Mouse (Mus musculus) common myeloid progenitor, adult 5-6 weeks (primary cell): Measurements from ENCODE around the gene Prkg1. TPM values are rescaled to one million over a fixed set of nuclear protein-coding genes. Genes with fewer than 3 reads are reported as not detected.

Source experiments
- ATAC-seq: replicated peaks from 2 replicates; pipeline ENCODE4 v1.8.0; 2016; ENCODE audit warnings: low read depth, mild to moderate bottlenecking, moderate TSS enrichment, inconsistent platforms; ENCODE audit not compliant: poor library complexity, severe bottlenecking
- total RNA-seq: library from RNA; stranded (forward); fragments of 200-1000, 187-1606 nt; gene quantifications from 2 replicates; pipeline ENCODE4 v1.2.3, GENCODE M21; 2017

Gene Prkg1
- 8.5 and 11.9 TPM in 2 replicates for total RNA-seq

GRCm38 (mm10) chr19:31764801-31765340, at the start of gene Prkg1:
Gene Prkg1 (minus strand): TSS chr19:31765033.
- no peak for ATAC-seq

DNA sequence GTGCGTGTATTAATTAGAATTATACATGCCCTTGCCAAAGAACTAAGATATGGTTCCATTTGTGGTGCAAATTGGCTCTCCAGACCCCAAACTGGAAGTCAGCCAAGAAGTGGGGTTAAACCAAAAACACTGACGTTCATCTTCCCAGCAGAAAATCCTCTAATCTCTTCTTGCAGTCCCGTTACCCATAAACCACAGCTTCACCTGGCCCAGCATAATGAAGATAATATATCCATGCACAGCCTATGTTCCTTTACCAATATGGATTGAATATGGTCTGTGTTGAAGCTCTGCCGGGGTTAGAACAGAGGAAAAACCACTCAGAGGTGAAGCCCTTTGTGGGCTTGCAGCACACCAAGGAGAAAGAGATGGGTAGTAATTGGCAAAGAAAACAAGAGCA, 48.3 kb upstream of the Prkg1 start:
- ATAC-seq = peak; percentile 79

DNA sequence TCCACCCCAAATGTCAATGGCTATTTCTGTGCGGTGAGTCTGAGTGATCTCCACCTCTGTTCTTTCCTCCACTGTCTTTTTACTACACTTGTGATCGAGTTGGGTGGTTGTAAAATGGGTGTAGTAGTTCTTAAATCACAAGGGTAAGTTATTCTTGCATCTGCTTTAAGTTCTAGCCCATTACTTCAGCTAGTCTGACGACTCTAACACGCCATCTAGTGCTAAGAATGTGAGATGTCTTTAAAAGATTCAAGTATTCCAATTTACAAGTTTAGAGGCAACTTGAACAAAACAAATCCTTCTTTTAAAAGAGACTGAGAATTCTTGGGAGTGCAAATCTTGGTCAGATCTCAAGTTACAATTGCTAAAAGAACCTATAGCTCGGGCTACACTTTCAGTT, 46.5 kb upstream of the Prkg1 start:
- ATAC-seq = 0 out of 2 replicates have a peak, but pooled peaks have one; percentile 50

DNA sequence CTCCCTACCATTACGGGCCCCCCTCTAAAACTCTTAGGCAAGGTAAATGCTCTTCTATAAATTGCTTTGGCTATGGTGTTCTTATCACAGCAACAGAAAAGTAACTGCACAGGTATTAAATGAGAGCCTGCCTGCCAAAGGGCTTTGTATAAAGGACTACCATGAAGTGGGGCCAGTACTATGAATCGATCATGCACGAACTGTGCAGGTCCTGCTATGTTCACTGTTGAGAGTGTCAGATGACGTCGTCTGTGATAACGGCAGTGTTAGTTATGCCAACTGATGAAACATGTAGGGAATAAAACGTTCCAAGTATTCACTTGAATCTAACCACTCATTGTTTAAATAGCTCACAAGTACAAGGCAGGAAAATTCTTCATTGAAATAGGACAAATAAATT, 40.6 kb upstream of the Prkg1 start:
- no peak for ATAC-seq

DNA sequence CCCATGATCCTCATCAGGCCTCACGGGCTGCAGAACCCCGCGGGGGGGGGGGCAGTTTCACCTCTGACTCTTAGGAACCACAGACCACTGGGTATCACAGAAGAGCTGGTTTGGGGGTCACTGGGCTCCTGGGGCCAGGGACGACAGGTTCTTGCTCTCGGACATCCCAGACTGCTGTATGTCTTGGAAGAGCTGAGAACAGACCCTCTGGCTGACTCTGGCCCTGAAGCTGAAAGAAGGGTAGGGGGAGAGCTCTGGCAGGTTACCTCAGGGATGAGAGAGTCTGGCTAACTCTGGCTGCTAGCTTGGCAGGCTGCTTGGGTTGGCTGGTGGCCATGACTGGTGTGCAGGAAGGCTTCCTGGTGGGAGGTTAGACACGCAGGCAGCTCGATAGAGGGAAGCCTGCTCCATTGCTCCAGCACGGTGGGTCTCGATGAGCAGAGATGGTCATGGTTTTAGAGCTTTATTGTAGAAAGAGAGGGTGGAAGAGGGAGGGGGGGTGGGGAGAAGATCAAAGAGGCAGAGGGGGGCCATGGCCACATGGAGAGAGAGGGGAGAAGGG, 30.7 kb upstream of the Prkg1 start:
- no peak for ATAC-seq

- ATAC-seq = no peak
These were observed 26.9 kb upstream of the Prkg1 start for GRCm38 (mm10) chr19:31791724-31792123.

- peak; percentile 17; the same call in 1 of the 2 replicates for ATAC-seq
These were observed 16.7 kb upstream of the Prkg1 start for GRCm38 (mm10) chr19:31781521-31782018.

- peak; percentile 82 for ATAC-seq
These were observed 16.2 kb upstream of the Prkg1 start for GRCm38 (mm10) chr19:31781077-31781476.

DNA sequence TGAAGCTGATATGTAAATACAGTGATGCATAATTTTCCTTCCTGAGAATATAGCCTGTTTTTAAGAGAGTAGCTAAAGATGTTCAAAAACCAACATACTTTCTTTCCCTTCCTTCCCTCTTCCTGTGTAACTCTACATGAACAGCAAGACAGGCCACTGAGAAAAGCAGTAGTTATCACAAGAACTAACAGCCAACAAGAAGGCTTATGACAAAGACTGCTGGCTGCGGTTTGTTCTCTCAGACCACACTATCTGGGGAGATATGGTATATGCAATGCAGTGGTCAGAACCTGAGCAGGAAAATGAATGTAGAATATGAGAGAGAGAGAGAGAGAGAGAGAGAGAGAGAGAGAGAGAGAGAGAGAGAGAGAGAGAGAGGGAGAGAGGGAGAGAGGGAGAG, 15.4 kb upstream of the Prkg1 start:
- ATAC-seq = no peak

GRCm38 (mm10) chr19:31779021-31779420, 14.2 kb upstream of the Prkg1 start:
- no peak for ATAC-seq

- peak; percentile 41; the same call in 1 of the 2 replicates for ATAC-seq
These were observed 2.2 kb upstream of the Prkg1 start for GRCm38 (mm10) chr19:31767004-31767403.

DNA sequence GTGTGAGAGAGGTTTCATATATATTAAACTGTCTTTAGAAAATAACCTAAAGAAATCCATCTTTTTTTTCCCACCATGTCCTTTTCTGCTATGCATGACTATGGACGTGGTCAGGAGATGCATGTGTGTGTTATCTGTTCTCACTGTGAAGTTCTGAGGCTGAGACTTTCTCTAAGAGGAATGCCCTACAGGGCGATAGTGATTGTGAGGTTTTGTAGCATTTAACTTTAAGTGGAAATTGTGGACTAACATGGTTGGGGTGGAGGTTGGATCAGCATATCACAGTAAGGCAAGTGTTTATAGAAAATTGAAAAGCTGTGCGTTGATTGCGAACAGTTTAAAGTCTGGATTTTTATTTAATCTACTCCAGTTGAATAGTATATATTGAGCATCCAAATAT, 618 bp upstream of the Prkg1 start:
- no peak for ATAC-seq

DNA sequence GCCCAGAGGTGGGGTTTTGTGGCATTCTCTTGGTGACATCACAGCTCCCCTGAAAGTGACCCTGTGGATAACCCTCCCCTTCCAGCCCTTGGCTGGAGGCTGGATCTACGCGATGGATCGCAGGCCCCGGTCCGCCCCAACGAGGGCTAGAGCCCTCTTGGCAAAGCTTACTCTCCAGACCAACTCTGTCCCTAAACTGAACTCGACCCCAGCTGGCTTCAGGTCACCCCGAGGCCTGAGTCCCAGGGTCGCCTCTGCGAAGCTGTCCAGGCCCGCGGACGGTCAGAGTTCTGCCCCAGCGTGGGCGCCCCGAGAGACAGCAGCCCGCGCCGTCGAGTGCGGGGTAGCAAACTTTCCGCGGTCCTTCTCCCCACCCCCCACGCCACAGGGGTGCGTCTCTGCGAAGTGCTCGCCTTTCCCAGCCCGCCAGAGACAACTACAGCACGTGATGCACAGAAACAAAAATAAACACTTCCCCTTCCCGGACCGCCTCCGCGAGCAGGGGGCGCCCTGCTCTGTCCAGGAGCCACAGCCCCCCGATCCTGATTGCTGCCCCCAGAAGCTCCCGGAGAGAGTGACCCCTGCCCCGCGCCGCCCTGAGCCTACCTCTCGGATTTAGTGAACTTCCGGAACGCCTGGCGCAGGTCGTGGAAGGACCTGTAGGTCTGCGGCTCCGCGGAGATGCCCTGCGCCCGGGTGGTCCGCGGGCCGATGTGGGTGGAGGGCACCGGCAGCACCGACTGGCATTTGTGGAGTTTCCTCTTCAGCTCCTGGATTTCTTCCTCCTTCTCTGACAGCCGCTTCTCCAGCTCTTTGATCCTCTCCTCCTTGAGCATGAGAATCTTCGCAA, 657 bp downstream of the Prkg1 start:
- ATAC-seq = peak; percentile 77

- no peak for ATAC-seq
These were observed 1.5 kb downstream of the Prkg1 start for GRCm38 (mm10) chr19:31763246-31763821.

DNA sequence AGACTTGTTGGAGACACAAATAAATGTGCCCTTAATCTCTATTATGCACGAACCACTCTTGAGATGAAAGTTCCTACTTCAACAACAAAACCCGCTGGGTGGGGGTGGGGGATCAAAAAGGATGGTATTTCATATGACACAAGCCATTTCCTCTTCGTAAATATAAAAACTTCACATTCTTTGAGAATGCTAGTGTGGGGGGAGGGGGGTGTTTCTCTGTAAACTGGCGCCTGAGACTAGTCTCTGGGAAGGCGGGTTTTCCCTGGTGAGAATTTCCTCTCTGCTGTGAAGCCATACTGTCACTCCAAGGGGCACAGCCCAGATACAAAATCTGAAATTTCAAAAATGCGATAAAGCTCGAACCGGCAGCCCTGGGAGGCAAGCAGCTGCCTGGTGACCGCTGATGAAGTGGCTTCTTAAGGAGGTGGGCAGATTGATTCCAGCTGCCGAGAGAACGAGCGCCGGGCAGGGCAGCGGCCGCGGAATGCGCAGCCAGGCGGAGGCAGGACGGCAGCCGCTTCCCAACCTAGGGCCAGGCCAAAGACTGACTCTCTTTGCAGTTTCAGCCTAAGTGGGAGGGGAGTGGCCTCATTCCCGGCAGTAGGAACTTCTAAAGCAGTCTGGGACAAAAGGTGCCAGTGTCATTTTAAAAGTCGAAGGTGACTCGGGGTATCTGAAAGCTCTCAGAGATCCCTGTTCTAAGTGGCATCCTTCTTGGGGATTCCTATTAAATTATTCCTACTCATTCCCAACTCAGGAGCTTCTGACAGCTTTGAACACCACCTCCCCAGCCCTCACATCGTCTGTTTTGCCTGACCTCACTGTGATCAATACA, 2.2 kb downstream of the Prkg1 start:
- no peak for ATAC-seq

- ATAC-seq = no peak
These were observed 5.0 kb downstream of the Prkg1 start for GRCm38 (mm10) chr19:31759855-31760254.

DNA sequence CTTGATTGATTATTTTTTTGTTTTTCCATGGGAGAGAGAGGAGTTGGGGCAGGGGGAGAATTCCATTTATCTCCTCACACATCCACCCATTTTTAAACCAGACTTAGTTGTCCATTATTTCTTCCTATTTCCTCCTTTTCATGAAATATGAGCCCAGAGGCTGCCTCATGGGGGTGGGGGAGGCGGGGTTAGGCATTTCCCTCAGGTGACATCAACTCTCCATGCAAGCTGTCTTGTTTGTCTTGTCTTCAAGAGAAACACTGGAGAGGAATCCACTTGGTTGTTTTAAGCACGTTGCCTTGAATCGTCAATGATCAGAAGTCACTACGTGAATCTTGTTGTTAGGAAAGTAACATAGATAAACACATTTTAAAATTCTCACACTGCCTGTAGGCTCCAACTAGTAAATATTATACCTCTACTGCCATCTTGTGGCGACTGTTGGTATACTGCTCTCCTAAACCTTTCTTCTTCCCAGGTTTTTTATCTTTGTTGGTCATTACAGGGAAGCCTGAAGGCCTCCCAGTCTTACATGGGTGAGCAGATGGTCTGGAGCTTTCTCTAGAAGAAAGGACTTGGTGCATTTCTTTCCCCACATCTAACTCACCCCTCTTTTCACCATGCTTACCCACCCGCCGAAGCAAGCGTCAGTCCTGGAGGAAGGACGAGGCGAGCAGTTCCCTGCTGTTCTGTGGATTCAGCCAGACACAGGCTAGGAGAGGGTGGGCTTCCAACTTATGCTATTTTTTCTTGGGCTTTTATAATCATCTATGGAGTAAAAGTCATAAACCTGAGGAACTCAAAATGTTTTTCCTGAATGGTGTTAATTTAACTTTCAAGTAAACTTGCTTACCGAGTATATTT, 8.7 kb downstream of the Prkg1 start:
- peak; percentile 86 for ATAC-seq

- peak; percentile 60; the same call in 1 of the 2 replicates for ATAC-seq
These were observed 10.1 kb downstream of the Prkg1 start for GRCm38 (mm10) chr19:31754642-31755287.
